Mouse (Mus musculus): ENCODE data around the gene Islr2. TPM values are rescaled to one million over a fixed set of nuclear protein-coding genes. Genes with fewer than 3 reads are reported as not detected.

Gene Islr2
- polyA plus RNA-seq, 1 experiment from 2014 or later = 0.38 TPM

GRCm38 (mm10) chr9:58225915-58226913 is 22.1 kb upstream of the Islr2 start:
- no peak for ATAC-seq (ENCODE audit: low read depth)
- H3K9ac ChIP-seq (ENCODE audit: low read length) = no peak overlapping the region
- H3K4me1 ChIP-seq (replicated peaks; ENCODE audit: control insufficient read depth, insufficient read depth, low read length) = no peaks in the 10 kb centered on the region
- H3K9me3 ChIP-seq (ENCODE audit: control insufficient read depth, low read length) = no peaks in the 10 kb centered on the region
- no peak overlapping the region for H3K27ac ChIP-seq (ENCODE audit: low read length)
- WGBS = 58% methylated on average over 9 of the region's 9 CpGs
- H3K4me2 ChIP-seq (ENCODE audit: low read depth, low read length) = no peak overlapping the region
- no peaks in the 10 kb centered on the region for H3K27me3 ChIP-seq (ENCODE audit: control insufficient read depth, insufficient read depth, low read depth, low read length)
- no peak overlapping the region for H3K4me3 ChIP-seq (ENCODE audit: low read length)
- peaks cover 32% of the 10 kb centered on the region for H3K36me3 ChIP-seq (ENCODE audit: control insufficient read depth, insufficient read depth, low read length)

GRCm38 (mm10) chr9:58224356-58224755 is 20.2 kb upstream of the Islr2 start:
- Histone ChIP-seq H3K4me2 (ENCODE audit: low read depth, low read length) (no peak overlapping the region), H3K4me3 (ENCODE audit: low read length) (no peak overlapping the region), H3K36me3 (ENCODE audit: control insufficient read depth, insufficient read depth, low read length) (peaks cover 25% of the 10 kb centered on the region), H3K9me3 (ENCODE audit: control insufficient read depth, low read length) (no peaks in the 10 kb centered on the region), H3K4me1 (replicated peaks; ENCODE audit: control insufficient read depth, insufficient read depth, low read length) (no peaks in the 10 kb centered on the region), H3K27ac (ENCODE audit: low read length) (no peak overlapping the region), H3K9ac (ENCODE audit: low read length) (no peak overlapping the region), H3K27me3 (ENCODE audit: control insufficient read depth, insufficient read depth, low read depth, low read length) (no peaks in the 10 kb centered on the region)
- 94% methylated on average over 2 of the region's 2 CpGs for WGBS
- no peak for ATAC-seq (ENCODE audit: low read depth)

- peaks cover 8% of the 10 kb centered on the region; the same call in 1 of the 2 replicates for H3K36me3 ChIP-seq (ENCODE audit: control insufficient read depth, insufficient read depth, low read length)
- H3K9ac ChIP-seq (ENCODE audit: low read length) = no peak overlapping the region
- no peaks in the 10 kb centered on the region for H3K27me3 ChIP-seq (ENCODE audit: control insufficient read depth, insufficient read depth, low read depth, low read length)
- H3K27ac ChIP-seq (ENCODE audit: low read length) = no peak overlapping the region
- peak; percentile 30; the same call in 1 of the 2 replicates for ATAC-seq (ENCODE audit: low read depth)
- no peaks in the 10 kb centered on the region for H3K4me1 ChIP-seq (replicated peaks; ENCODE audit: control insufficient read depth, insufficient read depth, low read length)
- H3K9me3 ChIP-seq (ENCODE audit: control insufficient read depth, low read length) = no peaks in the 10 kb centered on the region
- H3K4me2 ChIP-seq (ENCODE audit: low read depth, low read length) = no peak overlapping the region
- 62% methylated on average over 24 of the region's 24 CpGs for WGBS
- H3K4me3 ChIP-seq (ENCODE audit: low read length) = no peak overlapping the region
Measured at GRCm38 (mm10) chr9:58220218-58220903, 16.2 kb upstream of the Islr2 start.

GRCm38 (mm10) chr9:58218539-58218938 is 14.4 kb upstream of the Islr2 start:
- Histone ChIP-seq H3K36me3 (ENCODE audit: control insufficient read depth, insufficient read depth, low read length) (peaks cover 8% of the 10 kb centered on the region; the same call in 1 of the 2 replicates), H3K4me2 (ENCODE audit: low read depth, low read length) (no peak overlapping the region), H3K4me3 (ENCODE audit: low read length) (no peak overlapping the region), H3K27ac (ENCODE audit: low read length) (no peak overlapping the region), H3K27me3 (ENCODE audit: control insufficient read depth, insufficient read depth, low read depth, low read length) (no peaks in the 10 kb centered on the region), H3K4me1 (replicated peaks; ENCODE audit: control insufficient read depth, insufficient read depth, low read length) (peaks cover 3% of the 10 kb centered on the region), H3K9ac (ENCODE audit: low read length) (no peak overlapping the region), H3K9me3 (ENCODE audit: control insufficient read depth, low read length) (no peaks in the 10 kb centered on the region)
- no peak for ATAC-seq (ENCODE audit: low read depth)
- WGBS = 87% methylated on average over 3 of the region's 3 CpGs

GRCm38 (mm10) chr9:58216402-58216801 is 12.3 kb upstream of the Islr2 start:
- no peaks in the 10 kb centered on the region for H3K9me3 ChIP-seq (ENCODE audit: control insufficient read depth, low read length)
- ATAC-seq (ENCODE audit: low read depth) = no peak
- no peak overlapping the region for H3K9ac ChIP-seq (ENCODE audit: low read length)
- WGBS = 51% methylated on average over 6 of the region's 6 CpGs
- H3K36me3 ChIP-seq (ENCODE audit: control insufficient read depth, insufficient read depth, low read length) = 0 out of 2 replicates have a peak, but pooled peaks cover 5% of the 10 kb centered on the region
- no peak overlapping the region for H3K4me3 ChIP-seq (ENCODE audit: low read length)
- H3K4me2 ChIP-seq (ENCODE audit: low read depth, low read length) = no peak overlapping the region
- H3K4me1 ChIP-seq (replicated peaks; ENCODE audit: control insufficient read depth, insufficient read depth, low read length) = peaks cover 3% of the 10 kb centered on the region
- no peak overlapping the region for H3K27ac ChIP-seq (ENCODE audit: low read length)
- 0 out of 2 replicates have a peak, but pooled peaks cover 2% of the 10 kb centered on the region for H3K27me3 ChIP-seq (ENCODE audit: control insufficient read depth, insufficient read depth, low read depth, low read length)

- Histone ChIP-seq H3K27me3 (ENCODE audit: control insufficient read depth, insufficient read depth, low read depth, low read length) (0 out of 2 replicates have a peak, but pooled peaks cover 2% of the 10 kb centered on the region), H3K4me2 (ENCODE audit: low read depth, low read length) (no peak overlapping the region), H3K27ac (ENCODE audit: low read length) (no peak overlapping the region), H3K4me3 (ENCODE audit: low read length) (no peak overlapping the region), H3K9ac (ENCODE audit: low read length) (no peak overlapping the region), H3K9me3 (ENCODE audit: control insufficient read depth, low read length) (no peaks in the 10 kb centered on the region), H3K4me1 (replicated peaks; ENCODE audit: control insufficient read depth, insufficient read depth, low read length) (peaks cover 3% of the 10 kb centered on the region), H3K36me3 (ENCODE audit: control insufficient read depth, insufficient read depth, low read length) (no peaks in the 10 kb centered on the region)
- WGBS = 33% methylated on average over 8 of the region's 8 CpGs
- peak; percentile 41; the same call in 1 of the 2 replicates for ATAC-seq (ENCODE audit: low read depth)
Measured at GRCm38 (mm10) chr9:58214519-58215180, 10.5 kb upstream of the Islr2 start.

- WGBS = 5% methylated on average over 5 of the region's 5 CpGs
- Histone ChIP-seq H3K4me3 (ENCODE audit: low read length) (no peak overlapping the region), H3K9me3 (ENCODE audit: control insufficient read depth, low read length) (no peaks in the 10 kb centered on the region), H3K27me3 (ENCODE audit: control insufficient read depth, insufficient read depth, low read depth, low read length) (0 out of 2 replicates have a peak, but pooled peaks cover 2% of the 10 kb centered on the region), H3K9ac (ENCODE audit: low read length) (no peak overlapping the region), H3K4me2 (ENCODE audit: low read depth, low read length) (no peak overlapping the region), H3K4me1 (replicated peaks; ENCODE audit: control insufficient read depth, insufficient read depth, low read length) (peaks cover 3% of the 10 kb centered on the region), H3K36me3 (ENCODE audit: control insufficient read depth, insufficient read depth, low read length) (no peaks in the 10 kb centered on the region), H3K27ac (ENCODE audit: low read length) (no peak overlapping the region)
- peak; percentile 51; the same call in 1 of the 2 replicates for ATAC-seq (ENCODE audit: low read depth)
Measured at GRCm38 (mm10) chr9:58213865-58214264, 9.7 kb upstream of the Islr2 start.

- Histone ChIP-seq H3K9me3 (ENCODE audit: control insufficient read depth, low read length) (no peaks in the 10 kb centered on the region), H3K9ac (ENCODE audit: low read length) (no peak overlapping the region), H3K4me2 (ENCODE audit: low read depth, low read length) (no peak overlapping the region), H3K27me3 (ENCODE audit: control insufficient read depth, insufficient read depth, low read depth, low read length) (0 out of 2 replicates have a peak, but pooled peaks cover 2% of the 10 kb centered on the region), H3K4me3 (ENCODE audit: low read length) (no peak overlapping the region), H3K4me1 (replicated peaks; ENCODE audit: control insufficient read depth, insufficient read depth, low read length) (peaks cover 3% of the 10 kb centered on the region), H3K27ac (ENCODE audit: low read length) (no peak overlapping the region), H3K36me3 (ENCODE audit: control insufficient read depth, insufficient read depth, low read length) (no peaks in the 10 kb centered on the region)
- ATAC-seq (ENCODE audit: low read depth) = no peak
- 50% methylated on average over 5 of the region's 5 CpGs for WGBS
Measured at GRCm38 (mm10) chr9:58213377-58213776, 9.3 kb upstream of the Islr2 start.

GRCm38 (mm10) chr9:58210304-58210627 is 6.1 kb upstream of the Islr2 start:
- Histone ChIP-seq H3K4me3 (ENCODE audit: low read length) (no peak overlapping the region), H3K36me3 (ENCODE audit: control insufficient read depth, insufficient read depth, low read length) (no peaks in the 10 kb centered on the region), H3K27me3 (ENCODE audit: control insufficient read depth, insufficient read depth, low read depth, low read length) (0 out of 2 replicates have a peak, but pooled peaks cover 2% of the 10 kb centered on the region), H3K9me3 (ENCODE audit: control insufficient read depth, low read length) (no peaks in the 10 kb centered on the region), H3K4me1 (replicated peaks; ENCODE audit: control insufficient read depth, insufficient read depth, low read length) (peaks cover 3% of the 10 kb centered on the region), H3K27ac (ENCODE audit: low read length) (no peak overlapping the region), H3K4me2 (ENCODE audit: low read depth, low read length) (no peak overlapping the region), H3K9ac (ENCODE audit: low read length) (no peak overlapping the region)
- WGBS = 77% methylated on average over 2 of the region's 2 CpGs
- ATAC-seq (ENCODE audit: low read depth) = no peak

Measured in lung, embryonic 16.5 days (tissue).